Mouse (Mus musculus): ENCODE data around the gene Gm17509. TPM values are rescaled to one million over a fixed set of nuclear protein-coding genes. Genes with fewer than 3 reads are reported as not detected.

Gm17509 gene
- total RNA-seq (2023), result 2.1 TPM

GRCm38 (mm10) chr13:117220501-117221321 is at the start of gene Gm17509:
Gm17509 (minus strand) TSS chr13:117221075.

DNA sequence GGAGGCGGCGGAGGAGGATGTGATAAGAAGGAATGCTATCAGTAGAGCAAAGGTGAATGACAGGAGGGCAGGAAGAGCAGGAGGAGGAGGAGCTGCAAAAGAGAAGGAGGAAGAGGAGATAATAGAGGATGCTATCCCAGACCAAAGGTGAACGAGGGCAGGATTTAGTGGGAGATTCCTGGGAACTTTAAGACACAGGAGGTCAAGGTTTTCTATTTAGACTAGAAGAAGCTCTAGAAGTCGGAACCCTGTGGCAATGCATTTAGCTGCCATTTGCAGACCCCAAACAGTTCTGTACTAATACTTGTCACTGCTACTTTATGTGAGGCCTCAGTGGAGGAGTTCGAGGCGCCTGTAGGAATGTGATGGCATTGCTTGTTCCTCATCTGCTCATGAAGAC is 12.6 kb downstream of the Gm17509 start, which contains the start of gene Emb:
Emb (plus strand) TSS at position 301 of the 400 bp plus-strand sequence.

Other genes starting within 250 kb of the Gm17509 start
- 53.3 TPM for gene Parp8, start 195.5 kb downstream of the Gm17509 start, total RNA-seq (2023)
- 486 TPM for gene Emb, start 12.5 kb downstream of the Gm17509 start, total RNA-seq (2023)

All from CD8-positive naive resting alpha-beta T cell, adult 57 days (primary cell).